Mouse (Mus musculus): Measurements from ENCODE around the gene Hist1h2bn.

The Hist1h2bn gene

DNA sequence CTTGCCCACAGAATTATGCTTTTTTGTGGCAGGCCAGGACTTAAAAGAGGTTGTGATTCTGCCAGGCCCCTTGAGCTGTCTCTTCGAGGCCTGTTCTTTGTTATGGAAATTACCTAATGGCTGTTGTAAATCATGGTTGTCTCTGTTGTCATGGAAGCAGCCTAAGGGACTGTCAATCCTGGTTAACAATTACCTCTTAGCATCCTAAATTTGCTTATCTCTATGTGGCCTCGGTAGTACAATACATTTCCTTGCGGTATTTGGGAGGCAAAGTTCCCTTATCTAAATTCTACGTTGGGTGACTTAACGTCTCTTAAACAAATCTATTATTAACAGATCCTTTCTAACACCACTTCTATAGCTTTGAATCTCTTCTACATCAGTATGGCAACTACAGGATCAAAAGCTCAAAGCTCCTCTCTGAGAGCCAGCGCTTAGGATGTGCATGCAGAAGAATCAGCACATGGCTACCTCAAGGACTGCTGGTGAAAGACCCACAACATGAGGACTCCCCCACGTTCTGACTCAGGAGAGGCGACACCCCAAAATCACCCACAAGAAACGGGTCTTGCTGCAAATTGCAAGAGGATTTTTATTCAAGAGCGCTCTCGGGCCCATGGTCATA lies 25.9 kb upstream of the Hist1h2bn start:
- DNase-seq (ENCODE audit: extremely low read depth, low read depth): no peak

DNA sequence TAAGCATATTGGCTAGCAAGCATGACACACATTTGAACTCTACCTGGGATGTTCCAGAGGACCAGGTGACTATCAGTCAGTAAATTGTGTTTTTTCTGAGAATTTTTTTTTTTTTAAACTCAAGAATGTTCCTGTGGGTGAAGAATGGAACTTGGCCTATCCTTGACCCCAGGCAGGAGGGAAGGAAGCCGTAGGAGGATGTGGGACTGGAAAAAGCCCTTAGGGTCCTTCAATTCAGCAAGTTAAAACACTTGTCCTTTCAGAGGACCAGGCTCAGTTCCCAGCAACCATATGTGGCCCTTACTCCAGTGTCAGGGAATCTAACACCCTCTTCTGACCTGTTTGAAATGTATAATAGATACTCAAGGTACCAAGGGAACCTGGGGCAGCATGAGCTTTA lies 24.4 kb upstream of the Hist1h2bn start:
- DNase-seq (ENCODE audit: extremely low read depth, low read depth): no peak

DNA sequence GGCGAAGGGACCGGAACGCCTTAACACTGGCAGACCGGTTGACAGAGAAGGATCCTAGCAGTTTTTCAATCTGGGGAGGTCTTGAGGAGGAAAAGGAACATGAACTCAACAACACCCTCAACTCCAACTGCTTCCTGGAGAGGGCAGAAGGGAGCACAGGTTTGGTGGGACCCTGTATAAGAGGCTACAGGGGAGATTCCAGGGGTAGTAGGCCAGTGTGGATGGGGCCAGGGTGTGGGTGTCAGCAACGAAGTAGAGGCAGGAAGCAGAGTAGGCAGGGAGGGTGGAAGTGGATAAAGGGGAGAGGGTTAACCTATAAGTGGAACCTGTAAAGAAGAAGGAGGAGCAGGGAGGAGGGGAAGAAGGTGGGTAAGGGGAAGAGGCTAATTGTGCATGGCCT lies 20.5 kb upstream of the Hist1h2bn start:
- no peak for DNase-seq (ENCODE audit: extremely low read depth, low read depth)

DNA sequence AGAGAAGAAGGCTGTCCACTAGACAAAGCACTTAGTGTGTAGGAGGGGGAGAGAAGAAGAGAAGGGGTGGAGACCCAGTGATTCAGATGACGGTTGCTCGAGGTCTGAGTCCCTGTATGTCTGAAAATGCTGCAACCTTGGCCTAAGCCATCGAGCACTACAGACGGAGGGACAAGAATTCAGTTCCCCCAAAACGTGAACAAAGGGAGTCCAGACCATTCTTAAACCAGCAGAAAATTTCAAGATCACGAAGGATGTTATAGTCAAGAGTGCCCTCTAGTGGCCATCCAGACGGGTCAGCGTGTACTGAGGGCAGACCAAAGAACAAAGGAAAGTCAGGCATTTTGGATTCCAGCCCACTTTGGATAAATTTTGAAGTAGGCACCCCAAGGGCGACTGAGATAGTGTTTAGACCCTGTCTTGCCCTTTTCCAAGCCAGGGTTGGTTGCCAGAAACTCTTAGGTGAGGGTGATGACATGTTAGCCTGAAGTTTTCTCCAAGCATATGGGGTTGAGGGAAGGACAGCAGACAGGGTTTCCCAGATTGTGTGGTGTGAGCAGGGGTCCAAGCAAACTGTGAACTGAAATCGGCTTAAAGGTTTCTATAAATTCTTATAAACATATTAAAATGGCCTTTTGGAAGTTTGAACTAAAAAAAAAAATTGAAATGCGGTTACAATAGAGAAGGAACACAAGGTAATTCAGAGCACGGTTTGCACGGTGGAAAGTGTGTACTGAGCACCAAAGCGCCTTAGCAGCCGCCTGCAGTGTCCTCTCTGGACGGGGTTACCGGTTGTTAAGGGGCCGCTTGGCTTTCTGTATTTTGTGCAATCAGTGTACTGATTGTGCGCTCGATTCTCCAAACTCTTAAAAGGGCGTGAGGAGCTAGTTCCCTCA lies 19.7 kb upstream of the Hist1h2bn start:
- peak; percentile 90 for DNase-seq (ENCODE audit: extremely low read depth, low read depth)

DNA sequence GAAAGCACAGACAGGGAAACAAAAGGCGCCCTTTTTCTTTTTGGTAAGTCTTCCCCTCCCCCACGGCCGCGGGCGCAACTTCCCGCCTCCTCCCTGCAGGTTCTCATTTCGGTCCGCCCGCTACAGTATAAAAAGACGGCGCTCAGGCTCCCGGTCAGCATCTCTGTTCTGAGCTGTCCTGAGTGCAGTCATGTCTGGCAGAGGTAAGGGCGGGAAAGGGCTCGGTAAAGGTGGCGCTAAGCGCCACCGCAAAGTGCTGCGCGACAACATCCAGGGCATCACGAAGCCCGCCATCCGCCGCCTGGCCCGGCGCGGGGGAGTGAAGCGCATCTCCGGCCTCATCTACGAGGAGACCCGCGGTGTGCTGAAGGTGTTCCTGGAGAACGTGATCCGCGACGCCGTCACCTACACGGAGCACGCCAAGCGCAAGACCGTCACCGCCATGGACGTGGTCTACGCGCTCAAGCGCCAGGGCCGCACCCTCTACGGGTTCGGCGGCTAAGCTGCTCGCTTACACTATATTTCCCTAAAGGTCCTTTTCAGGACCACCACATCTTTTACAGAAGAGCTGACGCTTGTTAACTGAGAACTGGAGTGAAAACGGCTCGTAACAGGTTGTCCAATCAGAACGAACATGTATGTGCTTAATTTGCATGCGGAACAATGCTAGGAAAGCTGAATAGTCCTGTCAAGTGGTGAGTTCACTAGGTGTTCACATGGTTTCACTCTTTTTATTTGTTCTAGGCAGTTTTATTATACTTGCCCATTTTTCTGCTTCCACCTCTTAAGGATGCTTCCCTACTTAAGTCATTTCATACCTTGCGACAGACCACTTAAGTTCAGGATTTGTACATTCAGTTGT lies 18.8 kb upstream of the Hist1h2bn start, which contains the start of gene Hist1h4j:
Gene Hist1h4j (plus strand): TSS at position 159 of the 862 bp plus-strand sequence.
- peak; percentile 93 for DNase-seq (ENCODE audit: extremely low read depth, low read depth)

DNA sequence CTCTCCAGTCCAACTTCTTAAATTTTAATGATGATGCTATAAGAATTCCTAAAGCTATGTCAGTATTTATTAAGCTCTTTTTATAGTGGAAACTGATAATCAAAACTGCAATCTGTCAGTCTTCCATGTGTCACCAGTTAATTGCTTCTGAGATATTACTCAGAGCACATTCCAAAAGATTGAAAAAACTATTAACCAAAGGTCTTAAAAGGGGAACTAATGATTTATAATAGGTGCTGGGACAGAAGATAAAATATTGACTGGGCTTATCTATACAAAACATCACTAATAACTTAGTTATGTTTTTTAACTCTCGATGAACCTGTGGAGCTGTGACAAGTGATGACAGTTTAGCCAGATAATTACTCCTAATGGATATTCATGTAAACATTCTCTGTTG lies 8.9 kb upstream of the Hist1h2bn start:
- DNase-seq (ENCODE audit: extremely low read depth, low read depth): no peak

DNA sequence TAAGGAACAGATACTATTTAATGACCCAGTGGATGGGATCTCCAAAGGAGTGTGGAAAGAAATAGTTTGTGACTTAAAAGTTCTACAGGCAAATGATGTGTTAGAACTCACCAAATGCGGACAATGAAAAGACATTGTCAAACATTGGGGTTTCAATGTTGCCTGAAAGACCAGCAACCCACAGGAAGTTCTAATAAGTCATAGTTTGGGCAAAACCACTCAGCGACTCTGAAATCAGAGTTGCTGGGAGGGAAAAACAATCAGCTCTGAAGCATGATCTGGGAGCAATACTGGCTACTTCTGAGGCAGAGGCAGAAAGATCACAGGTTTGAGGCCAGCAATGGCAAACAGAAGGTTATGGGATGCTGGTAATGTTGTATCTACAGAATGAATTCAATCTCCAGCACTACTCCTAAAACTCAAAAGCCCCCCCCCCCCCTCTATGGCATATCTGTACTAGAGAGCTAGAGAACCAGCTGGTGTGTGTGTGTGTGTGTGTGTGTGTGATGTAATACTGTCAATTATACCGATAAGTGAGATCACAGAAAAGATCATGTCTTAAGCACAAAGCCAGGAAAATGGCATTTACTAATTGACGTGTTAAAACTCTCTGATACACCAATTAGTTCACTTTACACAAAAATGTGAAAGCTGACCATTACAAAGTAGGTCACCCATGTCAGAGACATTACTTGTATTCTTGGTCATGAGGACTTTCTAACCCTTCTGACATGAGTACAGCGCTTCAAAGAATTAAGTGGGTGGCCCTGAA lies 4.3 kb upstream of the Hist1h2bn start:
- DNase-seq (ENCODE audit: extremely low read depth, low read depth): peak; percentile 68

DNA sequence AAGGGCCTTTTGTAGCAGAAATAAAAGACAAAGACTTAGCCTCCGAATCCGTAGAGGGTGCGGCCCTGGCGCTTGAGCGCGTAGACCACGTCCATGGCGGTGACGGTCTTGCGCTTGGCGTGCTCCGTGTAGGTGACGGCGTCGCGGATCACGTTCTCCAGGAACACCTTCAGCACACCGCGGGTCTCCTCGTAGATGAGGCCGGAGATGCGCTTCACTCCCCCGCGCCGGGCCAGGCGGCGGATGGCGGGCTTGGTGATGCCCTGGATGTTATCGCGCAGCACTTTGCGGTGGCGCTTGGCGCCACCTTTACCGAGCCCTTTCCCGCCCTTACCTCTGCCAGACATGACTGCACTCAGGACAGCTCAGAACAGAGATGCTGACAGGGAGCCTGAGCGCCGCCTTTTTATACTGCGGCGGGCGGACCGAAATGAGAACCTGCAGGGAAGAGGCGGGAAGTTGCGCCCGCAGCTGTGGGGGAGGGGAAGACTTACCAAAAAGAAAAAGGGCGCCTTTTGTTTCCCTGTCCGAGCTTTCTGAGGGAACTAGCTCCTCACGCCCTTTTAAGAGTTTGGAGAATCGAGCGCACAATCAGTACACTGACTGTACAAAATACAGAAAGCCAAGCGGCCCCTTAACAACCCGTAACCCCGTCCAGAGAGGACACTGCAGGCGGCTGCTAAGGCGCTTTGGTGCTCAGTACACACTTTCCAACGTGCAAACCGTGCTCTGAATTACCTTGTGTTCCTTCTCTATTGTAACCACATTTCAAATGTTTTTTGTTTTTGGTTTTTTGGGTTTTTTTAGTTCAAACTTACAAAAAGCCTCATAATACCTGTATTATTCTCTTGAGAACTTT lies 3.5 kb upstream of the Hist1h2bn start, which contains the start of gene Hist1h4k:
Gene Hist1h4k (minus strand): TSS at position 347 of the 859 bp plus-strand sequence.
- DNase-seq (ENCODE audit: extremely low read depth, low read depth): peak; percentile 75

DNA sequence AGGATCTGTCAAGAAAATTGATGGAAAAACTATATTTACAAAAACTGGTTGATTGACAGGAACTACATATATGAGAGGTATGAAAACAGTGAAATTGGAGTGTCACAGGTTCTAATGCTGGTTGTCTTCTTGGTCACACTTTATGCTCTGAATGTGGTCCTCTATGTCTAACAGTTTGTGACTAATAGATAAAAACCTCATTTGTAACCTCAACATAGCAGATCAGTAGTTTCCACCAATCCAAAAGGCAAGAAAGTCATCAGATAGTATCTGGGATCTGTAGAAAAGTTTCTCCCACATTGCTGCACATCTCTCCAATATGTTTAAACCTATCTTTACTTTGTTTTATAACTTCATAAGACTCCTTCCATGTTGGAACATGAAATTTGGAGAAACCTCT lies 2.5 kb upstream of the Hist1h2bn start:
- peak; percentile 50 for DNase-seq (ENCODE audit: extremely low read depth, low read depth)

DNA sequence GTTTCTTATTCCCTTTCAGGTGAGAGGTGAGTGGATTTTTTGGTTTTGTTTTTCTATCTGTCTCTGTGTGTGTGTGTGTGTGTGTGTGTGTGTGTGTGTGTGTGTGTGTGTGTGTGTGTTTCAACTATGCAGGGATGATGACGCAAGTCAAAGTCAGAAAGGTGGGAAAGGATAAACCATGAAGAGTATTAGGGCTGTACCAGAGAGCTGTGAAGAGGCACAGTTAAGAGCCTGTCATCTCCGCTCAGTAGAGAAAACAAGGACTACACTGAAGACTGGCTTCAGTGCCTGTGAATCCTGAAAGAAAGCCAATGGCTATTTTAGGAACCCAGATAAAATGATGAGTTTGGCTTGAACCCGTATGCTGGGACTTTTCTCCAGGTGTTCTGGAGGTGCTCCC lies 2.1 kb upstream of the Hist1h2bn start:
- peak; percentile 53 for DNase-seq (ENCODE audit: extremely low read depth, low read depth)

DNA sequence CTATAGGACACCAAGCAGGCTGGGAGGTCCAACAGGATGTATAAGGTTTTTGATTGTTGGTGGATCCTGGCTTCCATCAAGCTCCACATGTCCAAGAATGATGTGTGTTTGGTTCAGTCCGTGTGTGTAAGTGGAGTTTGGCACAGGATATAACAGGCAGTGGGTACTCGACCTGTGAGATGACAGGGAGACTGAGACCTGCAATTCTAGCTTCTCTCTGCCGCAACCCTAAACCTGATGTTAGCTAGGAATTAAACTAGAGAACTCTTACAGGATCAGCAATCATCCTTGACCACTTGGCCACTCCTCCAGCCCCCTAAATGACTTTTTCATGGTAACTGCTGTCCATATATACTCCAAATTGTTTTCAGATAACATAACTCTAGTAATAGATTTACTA lies 1.6 kb upstream of the Hist1h2bn start:
- peak; percentile 49 for DNase-seq (ENCODE audit: extremely low read depth, low read depth)

DNA sequence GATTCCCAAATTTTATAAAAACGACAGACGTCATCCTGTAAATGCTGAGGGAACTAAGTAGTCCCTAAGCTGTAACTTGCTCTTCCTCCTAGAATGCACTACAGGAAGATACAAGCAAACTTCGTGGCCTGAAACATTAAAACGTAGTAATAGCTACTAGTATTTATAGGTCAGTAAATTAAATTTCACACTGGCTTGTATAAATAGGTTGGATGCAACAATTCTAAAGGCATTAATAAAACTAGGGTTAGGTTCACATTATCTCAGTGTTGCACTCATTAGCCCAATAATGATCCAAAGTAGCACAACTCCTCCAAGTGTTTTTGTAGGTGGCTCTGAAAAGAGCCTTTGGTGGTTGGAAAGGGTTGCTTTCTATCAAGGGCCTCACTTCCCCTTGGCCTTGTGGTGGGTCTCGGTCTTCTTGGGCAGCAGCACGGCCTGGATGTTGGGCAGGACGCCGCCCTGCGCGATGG lies 836 bp upstream of the Hist1h2bn start:
- peak; percentile 70 for DNase-seq (ENCODE audit: extremely low read depth, low read depth)

DNA sequence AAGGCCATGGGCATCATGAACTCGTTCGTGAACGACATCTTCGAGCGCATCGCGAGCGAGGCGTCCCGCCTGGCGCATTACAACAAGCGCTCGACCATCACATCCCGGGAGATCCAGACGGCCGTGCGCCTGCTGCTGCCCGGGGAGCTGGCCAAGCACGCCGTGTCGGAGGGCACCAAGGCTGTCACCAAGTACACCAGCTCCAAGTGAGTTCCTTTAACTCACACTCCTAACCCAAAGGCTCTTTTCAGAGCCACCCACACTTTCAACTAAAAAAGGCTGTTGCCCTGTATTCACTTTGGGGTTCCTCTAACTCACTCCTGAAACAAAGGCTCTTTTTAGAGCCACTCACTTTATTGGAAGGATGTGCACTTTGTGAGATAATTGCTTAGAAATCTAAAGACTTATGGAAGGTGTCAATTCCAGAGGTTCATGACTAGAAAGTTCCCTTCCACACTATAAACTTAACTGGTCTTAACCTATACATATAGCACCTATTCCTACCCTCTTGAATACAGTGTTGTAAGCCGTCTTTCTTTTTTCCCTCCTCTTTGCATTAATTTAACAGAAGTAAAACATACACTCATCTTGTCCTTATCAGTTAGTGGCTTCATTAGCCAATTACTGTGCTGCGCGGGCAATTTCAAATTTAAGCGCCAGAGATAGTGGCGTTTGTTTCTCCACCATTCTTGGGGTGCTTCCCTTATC lies 525 bp downstream of the Hist1h2bn start:
- peak; percentile 90 for DNase-seq (ENCODE audit: extremely low read depth, low read depth)

DNA sequence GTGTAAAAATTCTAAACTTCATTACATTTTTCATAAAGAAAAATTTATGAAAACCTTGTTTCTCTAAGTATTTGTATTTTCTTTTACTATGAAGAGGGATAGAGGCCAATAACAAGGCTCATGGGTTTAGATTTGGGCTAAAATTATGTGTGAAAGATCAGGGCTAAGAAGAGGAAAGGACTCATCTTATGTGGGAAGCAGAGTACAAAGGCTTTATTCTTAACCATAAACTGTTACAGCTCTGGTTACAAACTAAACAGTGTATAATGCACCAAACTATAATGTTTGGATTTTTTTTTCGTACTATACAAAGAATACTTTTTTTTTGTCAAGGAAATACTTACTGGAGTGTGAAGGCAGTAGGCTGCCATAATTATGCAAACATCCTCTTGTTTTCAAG lies 1.8 kb downstream of the Hist1h2bn start:
- no peak for DNase-seq (ENCODE audit: extremely low read depth, low read depth)

DNA sequence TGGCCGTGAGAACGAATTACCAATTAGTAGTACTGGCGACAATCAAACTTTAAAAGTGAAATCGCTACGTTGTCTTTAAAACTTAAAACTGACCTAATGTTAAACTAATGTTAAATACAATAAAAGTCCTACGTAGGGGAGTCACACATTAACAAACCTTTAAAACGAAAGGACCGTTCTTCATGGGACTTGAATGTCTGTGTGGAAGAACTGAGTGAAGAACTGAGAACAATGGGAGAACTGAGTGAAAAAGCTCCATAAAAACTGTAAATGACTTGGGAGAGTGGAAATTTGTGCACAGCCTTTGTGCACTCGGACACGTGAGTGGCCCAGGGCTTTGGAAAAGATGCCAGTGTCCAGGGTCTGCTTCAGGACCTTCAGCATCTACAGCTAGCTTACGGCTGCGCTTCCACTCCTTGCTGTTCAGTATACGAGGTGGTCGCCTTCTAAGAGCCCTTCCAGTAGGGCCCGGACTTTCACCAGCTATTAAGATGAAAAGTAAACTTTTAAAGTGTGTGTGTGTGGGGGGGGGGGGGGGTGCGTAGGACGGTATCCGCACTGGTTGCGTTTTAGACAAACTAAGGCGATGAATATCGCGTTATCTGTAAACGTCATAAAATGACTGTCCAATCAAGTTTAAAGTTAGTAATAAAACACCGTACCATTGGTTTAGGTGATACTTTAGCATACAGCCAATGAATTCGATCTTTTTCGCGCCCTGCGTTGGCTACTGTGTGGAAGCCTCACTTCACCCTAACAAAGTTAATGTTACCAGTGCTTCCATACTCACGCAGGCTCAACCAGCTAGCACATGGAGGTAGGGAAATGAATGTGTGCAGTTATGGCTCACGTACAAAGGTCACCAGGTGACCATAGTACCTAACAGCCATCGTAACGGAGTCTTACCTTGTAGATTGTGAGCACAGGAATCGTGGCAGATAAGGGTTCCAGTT lies 25.2 kb downstream of the Hist1h2bn start:
- DNase-seq (ENCODE audit: extremely low read depth, low read depth): peak; percentile 94

DNA sequence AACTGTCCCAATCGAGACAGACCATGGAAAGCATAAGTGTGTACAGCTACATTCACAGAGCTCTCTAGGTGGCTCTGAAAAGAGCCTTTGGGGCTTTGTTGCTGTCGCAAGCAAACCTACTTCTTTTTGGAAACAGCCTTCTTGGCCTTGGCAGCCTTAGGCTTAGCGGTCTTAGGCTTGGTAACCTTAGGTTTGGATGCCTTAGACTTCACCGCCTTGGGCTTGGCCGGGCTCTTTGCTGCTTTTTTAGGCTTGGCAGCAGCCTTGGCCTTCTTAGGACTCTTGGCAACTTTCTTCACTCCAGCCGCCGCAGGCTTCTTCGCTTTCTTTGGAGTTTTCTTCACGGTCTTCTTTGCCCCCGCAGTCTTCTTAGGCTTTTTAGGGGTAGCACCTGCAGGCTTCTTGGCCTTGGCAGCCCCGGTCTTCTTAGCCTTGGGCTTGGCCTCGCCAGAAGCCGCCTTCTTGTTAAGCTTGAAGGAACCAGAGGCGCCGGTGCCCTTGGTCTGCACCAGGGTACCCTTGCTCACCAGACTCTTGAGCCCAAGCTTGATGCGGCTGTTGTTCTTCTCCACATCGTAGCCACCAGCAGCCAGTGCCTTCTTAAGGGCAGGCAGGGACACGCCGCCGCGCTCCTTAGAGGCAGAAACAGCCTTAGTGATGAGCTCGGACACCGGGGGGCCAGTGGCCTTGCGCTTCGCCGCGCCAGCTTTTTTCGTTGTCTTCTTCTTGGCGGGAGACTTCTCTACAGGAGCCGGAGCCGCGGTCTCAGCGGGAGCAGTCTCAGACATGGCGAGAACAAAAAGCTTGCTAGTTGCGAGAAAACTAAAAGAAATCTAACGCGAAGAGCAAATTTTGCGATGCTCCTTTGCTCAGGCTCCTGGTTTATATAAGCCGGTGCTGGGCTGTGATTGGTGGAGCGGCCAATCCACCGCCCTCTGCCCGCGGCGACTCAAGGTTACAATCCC lies 26.1 kb downstream of the Hist1h2bn start, which contains the start of gene Hist1h1b:
Gene Hist1h1b (minus strand): TSS at position 859 of the 965 bp plus-strand sequence.
- DNase-seq (ENCODE audit: extremely low read depth, low read depth): peak; percentile 87

Measured in MEL-GATA-1-ER (cell line).